Mouse (Mus musculus): Measurements from ENCODE around the gene Bicra.

DNA sequence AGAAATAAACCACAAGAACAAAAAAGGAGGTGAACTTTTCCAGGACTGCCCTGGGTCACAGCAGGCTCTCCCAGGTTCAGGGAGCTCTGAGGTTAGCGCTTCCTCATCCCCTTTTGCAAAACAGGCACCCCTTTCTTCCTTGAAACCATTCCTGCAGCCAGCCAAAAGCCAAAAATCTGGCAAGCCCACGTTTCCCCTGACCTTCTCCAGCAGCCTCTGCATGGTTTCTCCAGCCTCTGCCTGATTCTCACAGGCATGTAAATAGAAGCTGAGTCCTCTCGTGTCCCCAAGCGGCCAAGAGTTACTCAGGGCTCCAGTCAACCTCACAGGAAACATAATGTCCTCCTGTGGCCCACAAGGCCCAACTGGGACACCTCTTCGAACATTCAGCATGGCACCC, 32.3 kb downstream of the Bicra start:
- no peak for TF ChIP-seq CTCF (IDR thresholded peaks at IDR 0.05; ENCODE audit: control insufficient read depth, insufficient read depth, insufficient replicate concordance, low read depth, low read length)
- no peak for TF ChIP-seq POLR2A (IDR thresholded peaks at IDR 0.05; ENCODE audit: control insufficient read depth, low read depth, low read length)
